ENCODE assay signal across 9 mouse cellular contexts in genomic region chr12:84069582-84069981, GRCm38 (mm10). TPM values are rescaled to one million over a fixed set of nuclear protein-coding genes. Genes with fewer than 3 reads are reported as not detected.
A peak's percentile ranks its signal among the peaks of the same experiment; 100 is the strongest.
DNase-seq lines count a peak whose midpoint lies in the region; ATAC-seq and TF ChIP-seq lines count a peak whose summit lies in the region.
"Not testable (repeated sequence)": the region's sequence is repeated elsewhere in the genome, so short reads cannot be mapped to it uniquely, and the experiment has no call there.
"Had no signal": no experiment of that assay in that cellular context is flagged by ENCODE, and none has a peak within 500 bp of the region (broad histone marks: within the 10 kb centered on the region; RNA-seq: fewer than 3 reads in every experiment).

No protein-coding gene starts in this region.

- TF ChIP-seq EP300 in ES-Bruce4 (IDR thresholded peaks at IDR 0.05; ENCODE audit: insufficient read depth, low read depth, low read length), result not testable (repeated sequence)

- TF ChIP-seq POLR2A in ES-Bruce4 (IDR thresholded peaks at IDR 0.05; ENCODE audit: insufficient read depth, low read length), result not testable (repeated sequence)

- peak overlapping the region; percentile 54 for H3K4me3 ChIP-seq in ES-Bruce4 (ENCODE audit: low read depth, low read length)
- peak overlapping the region; percentile 50 for H3K4me3 ChIP-seq in hindbrain, embryonic 10.5 days
- H3K4me3 ChIP-seq in liver, embryonic 11.5 days (ENCODE audit: low read depth, low read length), result peak overlapping the region; percentile 40
- H3K4me3 ChIP-seq in midbrain, embryonic 15.5 days, result peak overlapping the region; percentile 43
- H3K4me3 ChIP-seq in stomach, embryonic 16.5 days (replicated peaks; ENCODE audit: low read length), result peak overlapping the region; percentile 40

- 2% methylated on average over 52 of the region's 52 CpGs for WGBS in hindbrain, embryonic 10.5 days
- WGBS in liver, embryonic 11.5 days, result 4% methylated on average over 32 of the region's 52 CpGs
- WGBS in midbrain, embryonic 15.5 days, result under 1% methylated on average over 47 of the region's 52 CpGs
- 2% methylated on average over 44 of the region's 52 CpGs for WGBS in stomach, embryonic 16.5 days

- peak overlapping the region; percentile 3; the same call in 1 of the 2 replicates for H3K9ac ChIP-seq in ES-Bruce4 (ENCODE audit: low read depth, poor library complexity, severe bottlenecking)
- H3K9ac ChIP-seq in liver, embryonic 11.5 days (ENCODE audit: low read depth, low read length); stomach, embryonic 16.5 days (ENCODE audit: low read length): not testable (repeated sequence)
- peak overlapping the region; percentile 24; the same call in 1 of the 2 replicates for H3K9ac ChIP-seq in midbrain, embryonic 15.5 days

- H3K27ac ChIP-seq in ES-Bruce4 (ENCODE audit: insufficient read depth, low read length); hindbrain, embryonic 10.5 days; liver, embryonic 11.5 days (ENCODE audit: low read depth, low read length); midbrain, embryonic 15.5 days; stomach, embryonic 16.5 days (ENCODE audit: low read length): not testable (repeated sequence)

- ATAC-seq in liver, embryonic 11.5 days (replicated peaks; ENCODE audit: low FRiP score); midbrain, embryonic 15.5 days (replicated peaks); stomach, embryonic 16.5 days (ENCODE audit: insufficient read depth, low FRiP score): not testable (repeated sequence)

- H3K4me1 ChIP-seq in ES-Bruce4 (ENCODE audit: control insufficient read depth, insufficient read depth, low read length); hindbrain, embryonic 10.5 days (replicated peaks); liver, embryonic 11.5 days (replicated peaks; ENCODE audit: control insufficient read depth, insufficient read depth, low read length); midbrain, embryonic 15.5 days; stomach, embryonic 16.5 days (ENCODE audit: control insufficient read depth, insufficient read depth, low read length): not testable (repeated sequence)

- not testable (repeated sequence) for H3K36me3 ChIP-seq in ES-Bruce4 (ENCODE audit: control insufficient read depth, insufficient read depth, low read length, poor library complexity, severe bottlenecking); hindbrain, embryonic 10.5 days; liver, embryonic 11.5 days (ENCODE audit: control insufficient read depth, insufficient read depth, low read length); midbrain, embryonic 15.5 days (replicated peaks); stomach, embryonic 16.5 days (ENCODE audit: control insufficient read depth, insufficient read depth, low read length)

- not testable (repeated sequence) for H3K9me3 ChIP-seq in ES-Bruce4 (replicated peaks; ENCODE audit: control insufficient read depth, insufficient read depth, low read length, poor library complexity, severe bottlenecking); hindbrain, embryonic 10.5 days; liver, embryonic 11.5 days (ENCODE audit: control insufficient read depth, low read length); midbrain, embryonic 15.5 days; stomach, embryonic 16.5 days (replicated peaks; ENCODE audit: control insufficient read depth, low read length)

- not testable (repeated sequence) for H3K27me3 ChIP-seq in ES-Bruce4 (ENCODE audit: control insufficient read depth, insufficient read depth, low read length, poor library complexity, severe bottlenecking)
- H3K27me3 ChIP-seq in hindbrain, embryonic 10.5 days (ENCODE audit: insufficient read depth, poor library complexity, severe bottlenecking), result peaks cover 53% of the 10 kb centered on the region
- peaks cover 40% of the 10 kb centered on the region for H3K27me3 ChIP-seq in liver, embryonic 11.5 days (replicated peaks; ENCODE audit: control insufficient read depth, insufficient read depth, low read length)
- peaks cover 19% of the 10 kb centered on the region for H3K27me3 ChIP-seq in midbrain, embryonic 15.5 days (replicated peaks)
- peaks cover 16% of the 10 kb centered on the region; the same call in 1 of the 2 replicates for H3K27me3 ChIP-seq in stomach, embryonic 16.5 days (ENCODE audit: control insufficient read depth, insufficient read depth, low read length)

- peak; percentile 50 to 58 for DNase-seq in cerebellum, postnatal 14 days
- peak; percentile 49 to 61 for DNase-seq in frontal cortex, postnatal 36 days (ENCODE audit: low spot score in 2 of 2)
- DNase-seq in hindbrain, embryonic 10.5 days (ENCODE audit: low spot score), result peak; percentile 9
- peak; percentile 43 to 76 for DNase-seq in kidney, postnatal 25 days
- not testable (repeated sequence) for DNase-seq in liver, embryonic 11.5 days (ENCODE audit: low spot score)

- not testable (repeated sequence) for TF ChIP-seq CTCF in ES-Bruce4 (IDR thresholded peaks at IDR 0.05; ENCODE audit: low read depth, low read length)

- peak overlapping the region; percentile 61 for H3K4me2 ChIP-seq in liver, embryonic 11.5 days
- peak overlapping the region; percentile 58 for H3K4me2 ChIP-seq in midbrain, embryonic 15.5 days
- H3K4me2 ChIP-seq in stomach, embryonic 16.5 days (ENCODE audit: low read depth, low read length), result peak overlapping the region; percentile 56

RNA-seq across cellular contexts. Expression of gene Acot5, which starts 0.5 kb away (rescaled TPM):
- polyA plus RNA-seq in ES-Bruce4 (2011; ENCODE audit: insufficient read depth, insufficient read length, low read depth, missing spikeins), result not detected in 2 replicates
- polyA plus RNA-seq in hindbrain, embryonic 10.5 days (2016; fragmentation: Nextera tagmentation; extraction: Ambion mirVana), result 0.12 TPM in 1 of 2 replicates, not detected in the other
- polyA plus RNA-seq in liver, embryonic 11.5 days (2014; fragmentation: Nextera tagmentation; extraction: Ambion mirVana), result not detected in 2 replicates
- 0.13 and 0.15 TPM in 2 replicates for polyA plus RNA-seq in midbrain, embryonic 15.5 days (2015; fragmentation: Nextera tagmentation; extraction: Ambion mirVana)
- polyA plus RNA-seq in stomach, embryonic 16.5 days (2015; fragmentation: Nextera tagmentation; extraction: Ambion mirVana), result not detected in 2 replicates
- polyA plus RNA-seq: macrophage had no signal

RNA-seq across cellular contexts. Expression of gene Acot3, which starts 17.6 kb away (rescaled TPM):
- polyA plus RNA-seq in ES-Bruce4 (2011; ENCODE audit: insufficient read depth, insufficient read length, low read depth, missing spikeins), result not detected in 2 replicates
- polyA plus RNA-seq in hindbrain, embryonic 10.5 days (2016; fragmentation: Nextera tagmentation; extraction: Ambion mirVana), result 0.19 and 0.25 TPM in 2 replicates
- polyA plus RNA-seq in liver, embryonic 11.5 days (2014; fragmentation: Nextera tagmentation; extraction: Ambion mirVana), result 3.0 and 3.8 TPM in 2 replicates
- 0.96 and 2.4 TPM in 2 replicates for polyA plus RNA-seq in midbrain, embryonic 15.5 days (2015; fragmentation: Nextera tagmentation; extraction: Ambion mirVana)
- 0.46 and 1.4 TPM in 2 replicates for polyA plus RNA-seq in stomach, embryonic 16.5 days (2015; fragmentation: Nextera tagmentation; extraction: Ambion mirVana)
- polyA plus RNA-seq: macrophage had no signal

RNA-seq across cellular contexts. Expression of gene Gm49366, which starts 30.8 kb away (rescaled TPM):
- not detected in 2 replicates for polyA plus RNA-seq in ES-Bruce4 (2011; ENCODE audit: insufficient read depth, insufficient read length, low read depth, missing spikeins)
- not detected in 2 replicates for polyA plus RNA-seq in hindbrain, embryonic 10.5 days (2016; fragmentation: Nextera tagmentation; extraction: Ambion mirVana)
- not detected in 2 replicates for polyA plus RNA-seq in liver, embryonic 11.5 days (2014; fragmentation: Nextera tagmentation; extraction: Ambion mirVana)
- not detected in 2 replicates for polyA plus RNA-seq in midbrain, embryonic 15.5 days (2015; fragmentation: Nextera tagmentation; extraction: Ambion mirVana)
- polyA plus RNA-seq in stomach, embryonic 16.5 days (2015; fragmentation: Nextera tagmentation; extraction: Ambion mirVana), result not detected in 2 replicates
- polyA plus RNA-seq: macrophage had no signal

RNA-seq across cellular contexts. Expression of gene Acot6, which starts 30.9 kb away (rescaled TPM):
- 0.78 and 1.1 TPM in 2 replicates for polyA plus RNA-seq in ES-Bruce4 (2011; ENCODE audit: insufficient read depth, insufficient read length, low read depth, missing spikeins)
- 0.77 and 0.97 TPM in 2 replicates for polyA plus RNA-seq in hindbrain, embryonic 10.5 days (2016; fragmentation: Nextera tagmentation; extraction: Ambion mirVana)
- polyA plus RNA-seq in liver, embryonic 11.5 days (2014; fragmentation: Nextera tagmentation; extraction: Ambion mirVana), result 1.0 and 1.4 TPM in 2 replicates
- 1.1 and 1.3 TPM in 2 replicates for polyA plus RNA-seq in midbrain, embryonic 15.5 days (2015; fragmentation: Nextera tagmentation; extraction: Ambion mirVana)
- polyA plus RNA-seq in stomach, embryonic 16.5 days (2015; fragmentation: Nextera tagmentation; extraction: Ambion mirVana), result 1.3 and 1.4 TPM in 2 replicates

RNA-seq across cellular contexts. Expression of gene Acot4, which starts 31.4 kb away (rescaled TPM):
- polyA plus RNA-seq in ES-Bruce4 (2011; ENCODE audit: insufficient read depth, insufficient read length, low read depth, missing spikeins), result 0.21 and 0.39 TPM in 2 replicates
- polyA plus RNA-seq in hindbrain, embryonic 10.5 days (2016; fragmentation: Nextera tagmentation; extraction: Ambion mirVana), result 0.08 and 0.14 TPM in 2 replicates
- polyA plus RNA-seq in liver, embryonic 11.5 days (2014; fragmentation: Nextera tagmentation; extraction: Ambion mirVana), result 8.4 and 8.5 TPM in 2 replicates
- polyA plus RNA-seq in midbrain, embryonic 15.5 days (2015; fragmentation: Nextera tagmentation; extraction: Ambion mirVana), result 0.27 and 0.71 TPM in 2 replicates
- 1.7 and 2.2 TPM in 2 replicates for polyA plus RNA-seq in stomach, embryonic 16.5 days (2015; fragmentation: Nextera tagmentation; extraction: Ambion mirVana)
